Mouse (Mus musculus) midbrain, embryonic 11.5 days (tissue): ENCODE data around the gene Layn. TPM values are rescaled to one million over a fixed set of nuclear protein-coding genes. Genes with fewer than 3 reads are reported as not detected.

Experiments used
- ATAC-seq: fragments of 200-750 bp; cut with Nextera tagmentation; 2 replicates; pipeline ENCODE4 v1.8.0; 2017; ENCODE audit warnings: moderate TSS enrichment, moderate library complexity; ENCODE audit not compliant: low FRiP score
- DNase-seq: peaks from one replicate; pipeline ENCODE4 v3.0.0; 2015; ENCODE audit warnings: low spot score; ENCODE audit errors: missing footprints
- H3K27ac ChIP-seq: fragments of 300-500 bp; sonication (generic); 2 replicates; pipeline ENCODE4 v1.5.1; 2014; ENCODE audit warnings: low read depth, low read length
- H3K27me3 ChIP-seq: fragments of 300-500 bp; sonication (generic); 2 replicates; pipeline ENCODE4 v1.6.1; 2014; ENCODE audit warnings: mild to moderate bottlenecking, low read length, moderate library complexity, mixed read lengths; ENCODE audit not compliant: control insufficient read depth, insufficient read depth
- H3K36me3 ChIP-seq: fragments of 300-500 bp; sonication (generic); 2 replicates; pipeline ENCODE4 v1.6.1; 2014; ENCODE audit warnings: mild to moderate bottlenecking, low read length, moderate library complexity, mixed read lengths; ENCODE audit not compliant: control insufficient read depth, insufficient read depth
- H3K4me1 ChIP-seq: fragments of 300-500 bp; sonication (generic); 2 replicates; pipeline ENCODE4 v1.6.1; 2014; ENCODE audit warnings: low read length; ENCODE audit not compliant: control insufficient read depth, insufficient read depth
- H3K4me2 ChIP-seq: fragments of 300-500 bp; sonication (generic); 2 replicates; pipeline ENCODE4 v1.6.1; 2014; ENCODE audit warnings: mild to moderate bottlenecking, moderate library complexity
- H3K4me3 ChIP-seq: fragments of 300-500 bp; sonication (generic); 2 replicates; pipeline ENCODE4 v1.5.1; 2014; ENCODE audit warnings: low read depth, low read length
- H3K9ac ChIP-seq: fragments of 300-500 bp; sonication (generic); 2 replicates; pipeline ENCODE4 v1.6.1; 2014; ENCODE audit warnings: low read length
- H3K9me3 ChIP-seq: fragments of 300-500 bp; sonication (generic); 2 replicates; pipeline ENCODE4 v1.6.1; 2016; ENCODE audit warnings: low read length; ENCODE audit not compliant: control insufficient read depth
- WGBS: fragments of 180-500 bp; shearing (Covaris S2); extraction: QIAGEN DNeasy Blood & Tissue Kit; methylation state at CpG from one replicate; pipeline ENCODE4 v1.1.7; 2014; 5-methylcytosine and 5-hydroxymethylcytosine counted together
- polyA plus RNA-seq: library from polyadenylated mRNA; unstranded; fragments of >200 nt; fragmentation: Nextera tagmentation; extraction: Ambion mirVana; gene quantifications from 2 replicates; pipeline ENCODE4 v1.2.1, GENCODE M21; 2014

The Layn gene
- polyA plus RNA-seq, result 1.6 and 2.1 TPM in 2 replicates

- 1% methylated on average over 14 of the region's 14 CpGs for WGBS
- Histone ChIP-seq H3K36me3 (no peaks in the 10 kb centered on the region), H3K4me1 (peaks cover 12% of the 10 kb centered on the region), H3K27ac (no peak within 1 kb of the TSS), H3K9me3 (no peaks in the 10 kb centered on the region), H3K27me3 (no peaks in the 10 kb centered on the region), H3K9ac (peak within 1 kb of the TSS; percentile 54), H3K4me3 (peak within 1 kb of the TSS; percentile 27), H3K4me2 (peak within 1 kb of the TSS; percentile 77)
- peak; percentile 91 for ATAC-seq
- DNase-seq, result peak; percentile 92
Observed at GRCm38 (mm10) chr9:51076979-51077315, at the start of gene Layn. Layn (minus strand) TSS chr9:51077094.

GRCm38 (mm10) chr9:51114767-51115166, 37.9 kb upstream of the Layn start:
- WGBS, result 75% methylated on average over 4 of the region's 4 CpGs
- Histone ChIP-seq H3K9me3 (no peaks in the 10 kb centered on the region), H3K27ac (no peak overlapping the region), H3K4me1 (no peaks in the 10 kb centered on the region), H3K4me3 (no peak overlapping the region), H3K27me3 (no peaks in the 10 kb centered on the region), H3K36me3 (no peaks in the 10 kb centered on the region), H3K9ac (no peak overlapping the region), H3K4me2 (no peak overlapping the region)
- DNase-seq, result no peak
- no peak for ATAC-seq

GRCm38 (mm10) chr9:51105751-51106150, 28.9 kb upstream of the Layn start:
- Histone ChIP-seq H3K4me2 (no peak overlapping the region), H3K27me3 (peaks cover 8% of the 10 kb centered on the region; the same call in 1 of the 2 replicates), H3K36me3 (no peaks in the 10 kb centered on the region), H3K4me3 (no peak overlapping the region), H3K27ac (no peak overlapping the region), H3K9ac (no peak overlapping the region), H3K9me3 (no peaks in the 10 kb centered on the region), H3K4me1 (peaks cover 9% of the 10 kb centered on the region)
- no peak for ATAC-seq
- DNase-seq, result no peak
- 85% methylated on average over 2 of the region's 2 CpGs for WGBS

GRCm38 (mm10) chr9:51103808-51104514, 27.1 kb upstream of the Layn start:
- Histone ChIP-seq H3K4me3 (peak overlapping the region; percentile 52), H3K27me3 (peaks cover 8% of the 10 kb centered on the region; the same call in 1 of the 2 replicates), H3K36me3 (no peaks in the 10 kb centered on the region), H3K4me1 (peaks cover 9% of the 10 kb centered on the region), H3K27ac (no peak overlapping the region), H3K9me3 (no peaks in the 10 kb centered on the region), H3K4me2 (peak overlapping the region; percentile 100), H3K9ac (peak overlapping the region; percentile 76)
- 16% methylated on average over 21 of the region's 30 CpGs for WGBS
- ATAC-seq (peak; percentile 76), DNase-seq (peak; percentile 95)

- peak overlapping the region; percentile 76 for H3K9ac ChIP-seq
- peaks cover 9% of the 10 kb centered on the region for H3K4me1 ChIP-seq
- peak overlapping the region; percentile 52 for H3K4me3 ChIP-seq
- no peak overlapping the region for H3K27ac ChIP-seq
- peaks cover 8% of the 10 kb centered on the region; the same call in 1 of the 2 replicates for H3K27me3 ChIP-seq
- H3K9me3 ChIP-seq, result no peaks in the 10 kb centered on the region
- peak overlapping the region; percentile 100 for H3K4me2 ChIP-seq
- no peaks in the 10 kb centered on the region for H3K36me3 ChIP-seq
- DNase-seq, result peak; percentile 95
- ATAC-seq, result peak; percentile 86
- 2% methylated on average over 44 of the region's 44 CpGs for WGBS
Observed at GRCm38 (mm10) chr9:51102963-51103807, 26.3 kb upstream of the Layn start.

GRCm38 (mm10) chr9:51101756-51102425, 25.0 kb upstream of the Layn start, which contains the start of gene 4833427G06Rik:
4833427G06Rik (minus strand) TSS chr9:51102078.
- H3K27ac ChIP-seq, result no peak within 1 kb of the TSS
- peak within 1 kb of the TSS; percentile 26 for H3K4me2 ChIP-seq
- peaks cover 8% of the 10 kb centered on the region; the same call in 1 of the 2 replicates for H3K27me3 ChIP-seq
- H3K4me3 ChIP-seq, result 0 out of 2 replicates have a peak within 1 kb of the TSS, but pooled peaks have one; percentile 1
- WGBS, result 8% methylated on average over 27 of the region's 27 CpGs
- DNase-seq (peak; percentile 97), ATAC-seq (peak; percentile 81)
- no peak within 1 kb of the TSS for H3K9ac ChIP-seq
- H3K36me3 ChIP-seq, result no peaks in the 10 kb centered on the region
- no peaks in the 10 kb centered on the region for H3K9me3 ChIP-seq
- peaks cover 9% of the 10 kb centered on the region for H3K4me1 ChIP-seq

- 59% methylated on average over 2 of the region's 2 CpGs for WGBS
Observed at GRCm38 (mm10) chr9:51096306-51096705, 19.4 kb upstream of the Layn start.

GRCm38 (mm10) chr9:51093697-51094096, 16.8 kb upstream of the Layn start:
- no peak for DNase-seq
- no peaks in the 10 kb centered on the region for H3K27me3 ChIP-seq
- H3K27ac ChIP-seq, result no peak overlapping the region
- H3K9ac ChIP-seq, result no peak overlapping the region
- WGBS, result 79% methylated on average over 5 of the region's 5 CpGs
- no peak overlapping the region for H3K4me3 ChIP-seq
- H3K9me3 ChIP-seq, result no peaks in the 10 kb centered on the region
- no peaks in the 10 kb centered on the region for H3K36me3 ChIP-seq
- H3K4me1 ChIP-seq, result no peaks in the 10 kb centered on the region
- no peak for ATAC-seq
- no peak overlapping the region for H3K4me2 ChIP-seq

More at GRCm38 (mm10) chr9:51096306-51096705, 19.4 kb upstream of the Layn start:
- no peak for DNase-seq
- H3K27me3 ChIP-seq, result no peaks in the 10 kb centered on the region; the same call in 1 of the 2 replicates
- H3K36me3 ChIP-seq, result no peaks in the 10 kb centered on the region
- no peak overlapping the region for H3K27ac ChIP-seq
- H3K4me2 ChIP-seq, result no peak overlapping the region
- ATAC-seq, result no peak
- H3K9ac ChIP-seq, result no peak overlapping the region
- H3K4me1 ChIP-seq, result no peaks in the 10 kb centered on the region
- no peaks in the 10 kb centered on the region for H3K9me3 ChIP-seq
- no peak overlapping the region for H3K4me3 ChIP-seq
